Mouse (Mus musculus) cerebellum, postnatal 14 days (tissue): ENCODE results near the gene Tmed2.
"Not testable (repeated sequence)": the region's sequence is repeated elsewhere in the genome, so short reads cannot be mapped to it uniquely, and the experiment has no call there.

Experiments used
- DNase-seq, 2 experiments: peaks; one replicate each; pipeline ENCODE4 v3.0.0; 2021; ENCODE audit warnings: mixed read lengths in 2 of 2

The Tmed2 gene

GRCm38 (mm10) chr5:124582515-124582914, 42.0 kb downstream of the Tmed2 start:
- DNase-seq: no peak

- no peak for DNase-seq
Measured at GRCm38 (mm10) chr5:124592768-124593167, 52.3 kb downstream of the Tmed2 start.

GRCm38 (mm10) chr5:124598224-124599174, 58.0 kb downstream of the Tmed2 start:
- peak; percentile 92 to 95 for DNase-seq

- DNase-seq: not testable (repeated sequence)
Measured at GRCm38 (mm10) chr5:124599726-124600125, 59.2 kb downstream of the Tmed2 start.
